Mouse (Mus musculus): ENCODE data around the gene Itgal.

GRCm38 (mm10) chr7:127335604-127336003 lies 39.5 kb downstream of the Itgal start:
- no peak for TF ChIP-seq MYOD1 (IDR thresholded peaks at IDR 0.05; ENCODE audit: control insufficient read depth, insufficient read length, low read depth)
- no peak for TF ChIP-seq CTCF (IDR thresholded peaks at IDR 0.05; ENCODE audit: control insufficient read depth, insufficient read depth, insufficient read length)

All from C2C12 (cell line).